Mouse (Mus musculus) CH12.LX (cell line): Measurements from ENCODE around the gene Setdb2. TPM values are rescaled to one million over a fixed set of nuclear protein-coding genes. Genes with fewer than 3 reads are reported as not detected.

Source experiments
- DNase-seq: peaks from one replicate; pipeline ENCODE4 v3.0.0-alpha.2; 2013; ENCODE audit errors: extremely low read depth
- H3K27ac ChIP-seq: 2 replicates; pipeline ENCODE4 v1.5.1; 2012; ENCODE audit warnings: low read depth, mild to moderate bottlenecking, control low read depth, moderate library complexity; ENCODE audit not compliant: insufficient read depth
- H3K27me3 ChIP-seq: replicated peaks from 2 replicates; pipeline ENCODE3; 2012; ENCODE audit warnings: inconsistent platforms
- H3K36me3 ChIP-seq, 2 experiments: replicated peaks in 1 of 2; 2 replicates each; pipeline versions ENCODE3 to v1.6.1; 2012; ENCODE audit warnings: inconsistent platforms in 1 of 2, low read length in 1 of 2, mild to moderate bottlenecking in 1 of 2, mixed read lengths in 1 of 2, moderate library complexity in 1 of 2; ENCODE audit not compliant: control insufficient read depth in 1 of 2, insufficient read depth in 1 of 2
- H3K4me1 ChIP-seq, 2 experiments: 2 replicates each; pipeline ENCODE4 v1.6.1; 2012; ENCODE audit warnings: inconsistent platforms in 1 of 2, moderate library complexity in 1 of 2; ENCODE audit not compliant: insufficient read depth in 2 of 2, control insufficient read depth in 1 of 2
- H3K4me2 ChIP-seq: 2 replicates; pipeline ENCODE4 v1.6.1; 2012; ENCODE audit warnings: low read depth, mild to moderate bottlenecking, control low read depth; ENCODE audit not compliant: poor library complexity, insufficient read depth, severe bottlenecking
- H3K4me3 ChIP-seq, 3 experiments: fragments of 150-350 bp in 1 of 3; sonication (generic) in 1 of 3; replicated peaks in 1 of 3; 2 replicates each; pipeline versions ENCODE3 to v1.5.1; 2011 to 2012; ENCODE audit warnings: low read depth in 2 of 3, low read length in 2 of 3, mild to moderate bottlenecking in 2 of 3, moderate library complexity in 2 of 3, control low read depth in 1 of 3, improper control_type of control experiment in 1 of 3, inconsistent platforms in 1 of 3, mixed read lengths in 1 of 3; ENCODE audit not compliant: poor library complexity in 1 of 3
- H3K79me2 ChIP-seq: replicated peaks from 2 replicates; pipeline ENCODE4 v1.6.1; 2012; ENCODE audit warnings: mild to moderate bottlenecking, moderate library complexity; ENCODE audit not compliant: control insufficient read depth, poor library complexity, insufficient read depth, severe bottlenecking; ENCODE audit errors: extremely low read depth
- H3K9ac ChIP-seq: 2 replicates; pipeline ENCODE4 v1.6.1; 2012; ENCODE audit warnings: low read depth, mild to moderate bottlenecking, control low read depth, moderate library complexity; ENCODE audit not compliant: insufficient read depth
- H3K9me3 ChIP-seq: replicated peaks from 2 replicates; pipeline ENCODE3; 2012; ENCODE audit warnings: low read length, inconsistent platforms, mixed read lengths
- ELF1 ChIP-seq: IDR thresholded peaks from 2 replicates; pipeline ENCODE4 v1.6.1; 2014; ENCODE audit warnings: low read depth, mild to moderate bottlenecking, inconsistent platforms, low read length, improper control_type of control experiment
- ETS1 ChIP-seq: conservative IDR thresholded peaks from 2 replicates; pipeline ENCODE4 v1.6.1; 2012; ENCODE audit warnings: low read depth, mild to moderate bottlenecking, inconsistent platforms, low read length, improper control_type of control experiment, moderate library complexity
- HCFC1 ChIP-seq: IDR thresholded peaks from 2 replicates; pipeline ENCODE4 v1.6.1; 2012; ENCODE audit warnings: low read depth, mild to moderate bottlenecking, inconsistent platforms, low read length, improper control_type of control experiment
- JUN ChIP-seq: IDR thresholded peaks from 2 replicates; pipeline ENCODE4 v1.6.1; 2011; ENCODE audit warnings: low read depth, mild to moderate bottlenecking, low read length, improper control_type of control experiment, moderate library complexity; ENCODE audit not compliant: insufficient read depth
- JUND ChIP-seq: conservative IDR thresholded peaks from 2 replicates; pipeline ENCODE4 v1.6.1; 2011; ENCODE audit warnings: low read depth, low read length, improper control_type of control experiment
- MAX ChIP-seq: IDR thresholded peaks from 2 replicates; pipeline ENCODE4 v1.6.1; 2011; ENCODE audit warnings: low read length, improper control_type of control experiment
- MAZ ChIP-seq: IDR thresholded peaks from 2 replicates; pipeline ENCODE4 v1.6.1; 2012; ENCODE audit warnings: low read depth, mild to moderate bottlenecking, inconsistent platforms, low read length, improper control_type of control experiment, moderate library complexity
- MEF2A ChIP-seq: IDR thresholded peaks from 2 replicates; pipeline ENCODE4 v1.6.1; 2014; ENCODE audit warnings: low read depth, mild to moderate bottlenecking, inconsistent platforms, low read length, improper control_type of control experiment, borderline replicate concordance
- MXI1 ChIP-seq: IDR thresholded peaks from 2 replicates; pipeline ENCODE4 v1.6.1; 2011; ENCODE audit warnings: mild to moderate bottlenecking, low read depth, low read length, improper control_type of control experiment
- MYC ChIP-seq: IDR thresholded peaks from 2 replicates; pipeline ENCODE4 v1.6.1; 2011; ENCODE audit warnings: low read depth, mild to moderate bottlenecking, improper control_type of control experiment, low read length
- NRF1 ChIP-seq: IDR thresholded peaks from 2 replicates; pipeline ENCODE4 v1.6.1; 2014; ENCODE audit warnings: low read depth, mild to moderate bottlenecking, inconsistent platforms, low read length, improper control_type of control experiment, moderate library complexity
- POLR2A ChIP-seq: IDR thresholded peaks from 2 replicates; pipeline ENCODE4 v1.6.1; 2011; ENCODE audit warnings: low read depth, mild to moderate bottlenecking, improper control_type of control experiment, low read length
- POLR2AphosphoS2 ChIP-seq: IDR thresholded peaks from 2 replicates; pipeline ENCODE4 v1.6.1; 2011; ENCODE audit warnings: low read depth, low read length, improper control_type of control experiment
- SIN3A ChIP-seq: IDR thresholded peaks from 2 replicates; pipeline ENCODE4 v1.6.1; 2012; ENCODE audit warnings: low read length, improper control_type of control experiment, inconsistent platforms
- USF1 ChIP-seq: IDR thresholded peaks from 2 replicates; pipeline ENCODE4 v1.6.1; 2014; ENCODE audit warnings: low read depth, mild to moderate bottlenecking, inconsistent platforms, low read length, improper control_type of control experiment
- ZKSCAN1 ChIP-seq: IDR thresholded peaks from 2 replicates; pipeline ENCODE4 v1.6.1; 2012; ENCODE audit warnings: low read depth, inconsistent platforms, low read length, improper control_type of control experiment, borderline replicate concordance
- dilution Hi-C: fragments of 300-500 bp; cut with MboI; formaldehyde crosslinking; loops from 2 replicates; pipeline ENCODE4 v1.14.3; 2020; ENCODE audit warnings: low sequenced_read_pairs; ENCODE audit not compliant: extremely low pct_unique_long_range_greater_than_20kb, extremely low pct_ligation_motif_present
- in situ Hi-C: fragments of 300-500 bp; cut with MboI; formaldehyde crosslinking; loops from 3 replicates; pipeline ENCODE4 v1.14.3; 2019; ENCODE audit warnings: low sequenced_read_pairs, low pct_ligation_motif_present, low pct_unique_long_range_greater_than_20kb, mixed read lengths
- polyA plus RNA-seq: library from polyadenylated mRNA; unstranded; fragments of >175 nt; gene quantifications from 2 replicates; pipeline ENCODE4 v1.2.1, GENCODE M21; 2012; ENCODE audit warnings: low read depth; ENCODE audit not compliant: insufficient read length
- total RNA-seq, 2 experiments: library from RNA; depleted of rRNA; stranded (reverse); fragments of 300-350 nt in 1 of 2; fragments of >200 nt in 1 of 2; gene quantifications; 2 replicates each; pipeline ENCODE4 v1.2.3; 2012 to 2014

The Setdb2 gene
- total and polyA plus RNA-seq, 3 experiments, result 13.3 to 37.3 (median 14.7) TPM

DNA sequence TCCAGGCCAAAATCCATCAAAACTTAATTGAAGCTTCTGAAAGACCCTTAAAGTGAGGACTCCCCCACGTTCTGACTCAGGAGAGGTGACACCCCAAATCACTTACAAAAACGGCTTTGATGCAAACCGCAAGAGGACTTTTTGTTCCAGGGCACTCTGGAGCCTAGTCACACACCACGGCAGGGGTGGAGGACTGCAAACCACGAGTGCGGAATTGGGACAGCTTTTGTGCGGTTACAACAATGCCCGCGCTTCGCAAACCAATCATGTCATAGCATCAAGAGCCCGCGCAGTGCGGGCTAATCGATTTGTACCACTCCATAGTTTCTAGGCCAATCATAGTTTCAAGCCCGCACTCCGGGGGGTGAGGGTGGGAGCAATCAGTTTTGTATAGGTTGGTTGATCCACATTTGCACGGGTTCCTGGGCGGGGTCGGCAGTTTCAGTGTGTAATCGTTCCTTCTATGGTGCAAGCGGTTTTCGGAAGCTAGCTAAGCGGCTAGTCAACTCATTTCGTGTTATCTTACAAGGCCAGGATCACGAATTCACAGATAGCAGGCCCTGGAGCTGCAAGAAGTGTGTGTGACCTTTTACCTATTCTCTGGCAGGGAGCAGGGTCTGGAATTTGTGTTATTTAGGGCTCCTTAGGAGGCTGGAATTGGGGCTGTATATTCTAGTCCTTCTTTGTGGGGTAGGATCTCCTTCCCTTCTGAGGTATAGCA is 70.2 kb downstream of the Setdb2 start:
- H3K79me2 ChIP-seq, result no peaks in the 10 kb centered on the region
- no peak overlapping the region for H3K27ac ChIP-seq
- H3K4me1 ChIP-seq, result peaks cover 0 to under 1% of the 10 kb centered on the region in 2 experiments; a peak in 1 of 4 replicates
- in situ Hi-C loops (no loop called here), dilution Hi-C loops (no loop called here)
- H3K36me3 ChIP-seq, result no peaks in the 10 kb centered on the region
- H3K4me3 ChIP-seq, result no peak overlapping the region
- H3K9me3 ChIP-seq, result peaks cover 3% of the 10 kb centered on the region
- no peak for TF ChIP-seq SIN3A
- no peak for TF ChIP-seq HCFC1
- TF ChIP-seq POLR2AphosphoS2, result no peak
- no peak for TF ChIP-seq JUN
- no peak for TF ChIP-seq MAX
- TF ChIP-seq MAZ, result no peak
- TF ChIP-seq MEF2A, result no peak
- no peak for DNase-seq
- H3K27me3 ChIP-seq, result no peaks in the 10 kb centered on the region
- H3K4me2 ChIP-seq, result no peak overlapping the region
- H3K9ac ChIP-seq, result no peak overlapping the region

DNA sequence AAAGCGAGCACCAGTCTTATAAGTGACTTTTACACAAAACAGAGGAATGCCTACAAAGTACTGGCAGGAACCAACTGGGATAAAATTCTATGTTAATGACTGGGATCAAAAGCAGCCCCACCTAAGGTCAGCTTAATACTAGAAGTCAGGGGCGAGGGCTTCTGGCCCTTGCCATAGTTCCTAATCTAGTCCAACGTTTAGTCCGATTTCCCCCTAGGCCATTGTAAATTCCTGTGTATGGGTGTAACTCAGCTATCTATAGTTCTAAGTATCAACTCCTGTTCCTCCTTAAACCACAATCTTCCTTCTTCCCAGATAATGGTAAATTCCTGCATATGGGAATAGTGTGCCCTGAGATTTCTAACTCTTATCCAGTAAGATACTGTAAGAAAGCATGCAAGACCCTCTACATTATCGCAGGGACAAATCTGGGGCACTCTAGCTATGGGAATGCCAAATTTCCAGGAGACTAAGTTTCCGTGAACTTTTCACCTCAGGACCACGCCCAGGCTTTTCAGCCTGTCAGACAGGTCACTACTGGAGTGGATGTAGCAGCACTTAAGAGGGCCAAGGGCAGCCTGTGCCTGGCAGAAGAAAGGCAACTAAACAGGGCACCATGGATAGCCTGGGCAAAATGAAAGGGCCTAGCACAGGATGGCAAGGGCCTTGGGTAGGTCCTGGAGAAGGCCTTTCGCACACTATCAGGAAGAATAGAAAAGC is 74.1 kb downstream of the Setdb2 start:
- H3K27ac ChIP-seq, result no peak overlapping the region
- no peak for DNase-seq
- H3K9ac ChIP-seq, result no peak overlapping the region
- no peaks in the 10 kb centered on the region for H3K36me3 ChIP-seq
- peaks cover 4 to 21% of the 10 kb centered on the region in 2 experiments for H3K4me1 ChIP-seq
- no peaks in the 10 kb centered on the region for H3K27me3 ChIP-seq
- no peak for TF ChIP-seq ELF1
- no peak for TF ChIP-seq JUND
- no peak for TF ChIP-seq MAX
- TF ChIP-seq MYC, result no peak
- no peak for TF ChIP-seq MEF2A
- no peak for TF ChIP-seq USF1
- TF ChIP-seq MXI1, result no peak
- TF ChIP-seq ZKSCAN1, result no peak
- no peak for TF ChIP-seq POLR2A
- no peak for TF ChIP-seq POLR2AphosphoS2
- no peak for TF ChIP-seq NRF1
- TF ChIP-seq ETS1, result no peak
- dilution Hi-C loops, result no loop called here
- no peak overlapping the region for H3K4me3 ChIP-seq
- in situ Hi-C loops, result no loop called here
- H3K4me2 ChIP-seq, result no peak overlapping the region
- no peaks in the 10 kb centered on the region for H3K79me2 ChIP-seq
- H3K9me3 ChIP-seq, result peaks cover 3% of the 10 kb centered on the region
